Mouse (Mus musculus): ENCODE results near the gene Hist1h2ag. TPM values are rescaled to one million over a fixed set of nuclear protein-coding genes. Genes with fewer than 3 reads are reported as not detected.
"Not testable (repeated sequence)": the region's sequence is repeated elsewhere in the genome, so short reads cannot be mapped to it uniquely, and the experiment has no call there.

The Hist1h2ag gene
- polyA plus RNA-seq, 1 experiment from 2014 or later = 11.2 TPM

DNA sequence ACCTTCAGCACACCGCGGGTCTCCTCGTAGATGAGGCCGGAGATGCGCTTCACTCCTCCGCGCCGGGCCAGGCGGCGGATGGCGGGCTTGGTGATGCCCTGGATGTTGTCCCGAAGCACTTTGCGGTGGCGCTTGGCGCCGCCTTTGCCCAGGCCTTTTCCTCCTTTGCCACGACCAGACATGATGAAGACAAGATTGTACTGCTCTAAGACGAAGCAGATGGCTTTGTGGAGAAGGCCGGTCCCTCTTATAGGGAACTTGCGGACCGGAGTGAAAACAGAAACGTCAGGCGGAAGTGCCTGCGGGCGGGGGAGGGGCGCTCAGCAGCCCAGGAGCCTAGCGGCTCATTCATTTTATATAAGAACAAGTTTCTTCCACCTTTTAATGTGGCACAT is 1.6 kb downstream of the Hist1h2ag start, which contains the start of gene Hist1h4i:
TSS of gene Hist1h4i (minus strand) at position 221 of the 395 bp plus-strand sequence.
- WGBS = under 1% methylated on average over 24 of the region's 27 CpGs
- not testable (repeated sequence) for H3K36me3 ChIP-seq (ENCODE audit: control insufficient read depth, insufficient read depth, low read length); H3K9me3 ChIP-seq (ENCODE audit: control insufficient read depth, low read length); H3K27me3 ChIP-seq (ENCODE audit: control insufficient read depth, insufficient read depth, low read length)
- H3K4me1 ChIP-seq (ENCODE audit: control insufficient read depth in 2 of 2, insufficient read depth in 2 of 2, low read length in 2 of 2) = peaks cover 4 to 28% of the 10 kb centered on the region in 2 experiments; a peak in 3 of 4 replicates
- peak; percentile 63 for ATAC-seq (ENCODE audit: insufficient number of reproducible peaks, insufficient read depth, low FRiP score, low read depth)
- peak within 1 kb of the TSS; percentile 88 to 96 for H3K27ac ChIP-seq (replicated peaks in 1 of 2; ENCODE audit: control insufficient read depth in 1 of 2, insufficient read depth in 1 of 2, low read depth in 2 of 2, low read length in 2 of 2)
- peak within 1 kb of the TSS; percentile 70 for H3K4me2 ChIP-seq (ENCODE audit: low read length)
- H3K4me3 ChIP-seq (ENCODE audit: control insufficient read depth in 1 of 2, insufficient read depth in 1 of 2, low read depth in 1 of 2, low read length in 2 of 2) = peak within 1 kb of the TSS; percentile 41 to 49
- peak within 1 kb of the TSS; percentile 72 for H3K9ac ChIP-seq (ENCODE audit: low read length)

DNA sequence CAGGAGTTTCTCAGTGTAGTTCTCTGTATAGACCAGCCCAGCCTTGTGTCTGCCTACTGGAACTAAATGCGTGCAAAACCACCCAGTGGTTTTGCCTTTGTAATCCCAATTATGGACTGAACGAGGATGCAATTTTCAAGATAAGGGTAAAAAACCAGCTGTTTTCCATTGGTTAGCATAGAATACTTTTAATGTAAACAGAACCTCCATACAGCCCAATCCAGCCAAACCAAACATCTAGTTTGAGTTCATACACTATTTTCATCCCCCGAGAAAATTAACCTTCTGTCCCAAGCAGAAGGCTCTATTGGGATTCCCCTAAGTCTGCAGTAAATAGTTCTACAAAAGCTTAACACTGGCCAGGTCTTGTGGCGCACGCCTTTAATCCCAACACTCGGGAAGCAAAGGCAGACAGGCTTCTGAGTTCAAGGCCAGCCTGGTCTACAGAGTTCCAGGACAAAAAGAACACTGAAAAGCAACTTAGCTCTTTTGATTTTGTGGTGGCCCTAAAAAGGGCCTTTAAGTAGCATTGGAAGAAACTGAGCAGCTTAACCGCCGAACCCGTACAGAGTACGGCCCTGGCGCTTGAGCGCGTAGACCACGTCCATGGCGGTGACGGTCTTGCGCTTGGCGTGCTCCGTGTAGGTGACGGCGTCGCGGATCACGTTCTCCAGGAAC is 2.1 kb downstream of the Hist1h2ag start:
- H3K27ac ChIP-seq (replicated peaks in 1 of 2; ENCODE audit: control insufficient read depth in 1 of 2, insufficient read depth in 1 of 2, low read depth in 2 of 2, low read length in 2 of 2) = peak overlapping the region; percentile 88 to 89
- peaks cover 4 to 28% of the 10 kb centered on the region in 2 experiments; a peak in 3 of 4 replicates for H3K4me1 ChIP-seq (ENCODE audit: control insufficient read depth in 2 of 2, insufficient read depth in 2 of 2, low read length in 2 of 2)
- H3K4me2 ChIP-seq (ENCODE audit: low read length) = peak overlapping the region; percentile 70
- WGBS = 1% methylated on average over 19 of the region's 24 CpGs
- H3K36me3 ChIP-seq (ENCODE audit: control insufficient read depth, insufficient read depth, low read length) = no peaks in the 10 kb centered on the region
- H3K27me3 ChIP-seq (ENCODE audit: control insufficient read depth, insufficient read depth, low read length) = no peaks in the 10 kb centered on the region
- ATAC-seq (ENCODE audit: insufficient number of reproducible peaks, insufficient read depth, low FRiP score, low read depth) = no peak
- H3K9ac ChIP-seq (ENCODE audit: low read length) = peak overlapping the region; percentile 64
- no peaks in the 10 kb centered on the region for H3K9me3 ChIP-seq (ENCODE audit: control insufficient read depth, low read length)
- H3K4me3 ChIP-seq (ENCODE audit: control insufficient read depth in 1 of 2, insufficient read depth in 1 of 2, low read depth in 1 of 2, low read length in 2 of 2) = peak overlapping the region; percentile 41 to 49

DNA sequence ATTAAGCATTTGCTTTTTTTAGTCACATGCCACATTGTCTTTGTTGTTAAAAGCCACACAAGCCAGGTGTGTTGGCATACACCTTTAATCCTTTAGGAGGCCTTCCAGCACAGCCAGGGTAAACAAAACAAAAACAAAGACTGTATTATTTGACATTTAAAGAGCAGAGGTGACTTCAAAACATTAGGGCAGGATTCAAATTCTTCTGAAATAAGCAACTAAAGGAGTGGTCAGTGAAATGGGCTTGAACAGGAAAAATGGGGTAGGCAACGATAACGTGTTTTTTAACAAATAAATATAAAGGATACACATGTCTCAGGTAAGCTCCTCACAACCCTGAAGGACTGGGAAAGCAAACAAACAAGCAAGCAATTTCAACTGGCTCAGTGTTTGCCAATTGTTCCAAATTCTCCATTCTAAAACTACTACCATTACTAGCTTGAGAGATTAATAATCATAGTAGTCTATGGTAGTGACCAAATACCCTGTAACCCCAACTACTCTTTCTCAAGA is 2.7 kb downstream of the Hist1h2ag start:
- H3K4me2 ChIP-seq (ENCODE audit: low read length) = peak overlapping the region; percentile 70
- H3K4me1 ChIP-seq (ENCODE audit: control insufficient read depth in 2 of 2, insufficient read depth in 2 of 2, low read length in 2 of 2) = peaks cover 4 to 28% of the 10 kb centered on the region in 2 experiments; a peak in 3 of 4 replicates
- no peaks in the 10 kb centered on the region for H3K9me3 ChIP-seq (ENCODE audit: control insufficient read depth, low read length)
- H3K4me3 ChIP-seq (ENCODE audit: control insufficient read depth in 1 of 2, insufficient read depth in 1 of 2, low read depth in 1 of 2, low read length in 2 of 2) = peak overlapping the region in 1 of 2 experiments; percentile 41; a peak in 2 of 4 replicates
- H3K36me3 ChIP-seq (ENCODE audit: control insufficient read depth, insufficient read depth, low read length) = no peaks in the 10 kb centered on the region
- no peaks in the 10 kb centered on the region for H3K27me3 ChIP-seq (ENCODE audit: control insufficient read depth, insufficient read depth, low read length)
- WGBS = 17% methylated on average over 2 of the region's 2 CpGs
- no peak for ATAC-seq (ENCODE audit: insufficient number of reproducible peaks, insufficient read depth, low FRiP score, low read depth)
- peak overlapping the region; percentile 64 for H3K9ac ChIP-seq (ENCODE audit: low read length)
- H3K27ac ChIP-seq (replicated peaks in 1 of 2; ENCODE audit: control insufficient read depth in 1 of 2, insufficient read depth in 1 of 2, low read depth in 2 of 2, low read length in 2 of 2) = peak overlapping the region in 1 of 2 experiments; percentile 88; a peak in 2 of 4 replicates

DNA sequence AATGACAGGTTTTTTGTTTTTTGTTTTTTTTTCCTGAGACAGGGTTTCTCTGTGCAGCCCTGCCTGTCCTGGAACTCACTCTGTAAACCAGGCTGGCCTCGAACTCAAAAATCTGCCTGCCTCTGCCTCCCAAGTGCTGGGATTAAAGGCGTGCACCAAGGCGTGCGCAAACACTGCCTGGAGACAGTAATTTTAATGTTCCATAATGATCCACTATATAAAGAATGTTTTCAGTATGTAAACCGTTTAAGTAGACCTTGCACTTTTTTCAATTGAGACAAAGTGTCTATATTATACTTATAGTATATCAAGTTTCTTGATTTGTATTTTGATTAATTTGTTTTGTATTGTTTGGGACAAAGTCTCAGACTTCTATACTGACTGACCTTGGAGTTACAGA is 3.4 kb downstream of the Hist1h2ag start:
- ATAC-seq (ENCODE audit: insufficient number of reproducible peaks, insufficient read depth, low FRiP score, low read depth) = no peak
- 0 out of 2 replicates have a peak overlapping the region, but pooled peaks have one; percentile 70 for H3K4me2 ChIP-seq (ENCODE audit: low read length)
- H3K9ac ChIP-seq (ENCODE audit: low read length) = no peak overlapping the region
- no peaks in the 10 kb centered on the region for H3K9me3 ChIP-seq (ENCODE audit: control insufficient read depth, low read length)
- peaks cover 4 to 34% of the 10 kb centered on the region in 2 experiments; a peak in 3 of 4 replicates for H3K4me1 ChIP-seq (ENCODE audit: control insufficient read depth in 2 of 2, insufficient read depth in 2 of 2, low read length in 2 of 2)
- WGBS = 69% methylated on average over 5 of the region's 5 CpGs
- H3K4me3 ChIP-seq (ENCODE audit: control insufficient read depth in 1 of 2, insufficient read depth in 1 of 2, low read depth in 1 of 2, low read length in 2 of 2) = no peak overlapping the region
- no peak overlapping the region for H3K27ac ChIP-seq (replicated peaks in 1 of 2; ENCODE audit: control insufficient read depth in 1 of 2, insufficient read depth in 1 of 2, low read depth in 2 of 2, low read length in 2 of 2)
- no peaks in the 10 kb centered on the region for H3K27me3 ChIP-seq (ENCODE audit: control insufficient read depth, insufficient read depth, low read length)
- no peaks in the 10 kb centered on the region for H3K36me3 ChIP-seq (ENCODE audit: control insufficient read depth, insufficient read depth, low read length)

DNA sequence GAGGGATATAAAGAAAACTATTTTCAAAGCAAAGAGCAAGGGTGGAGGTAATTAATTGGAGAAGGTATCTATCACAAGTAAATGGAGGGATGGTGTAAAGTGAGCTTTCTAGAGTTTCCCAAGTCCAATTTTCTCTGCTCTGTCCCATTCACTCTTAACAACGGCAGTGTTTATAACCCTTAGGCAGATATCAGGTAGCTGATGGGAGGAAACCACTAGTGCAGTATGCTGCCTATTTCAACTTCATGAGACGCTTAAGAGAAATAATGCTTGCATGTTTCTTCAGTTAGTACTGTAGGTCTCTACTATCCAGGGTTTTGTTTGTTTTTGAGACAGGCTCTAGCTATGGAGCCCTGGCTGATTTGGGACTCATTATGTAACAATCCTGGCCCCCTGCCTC is 5.3 kb downstream of the Hist1h2ag start:
- H3K4me1 ChIP-seq (ENCODE audit: control insufficient read depth in 2 of 2, insufficient read depth in 2 of 2, low read length in 2 of 2) = peaks cover 4 to 30% of the 10 kb centered on the region in 2 experiments; a peak in 3 of 4 replicates
- no peak overlapping the region for H3K4me3 ChIP-seq (ENCODE audit: control insufficient read depth in 1 of 2, insufficient read depth in 1 of 2, low read depth in 1 of 2, low read length in 2 of 2)
- H3K27ac ChIP-seq (replicated peaks in 1 of 2; ENCODE audit: control insufficient read depth in 1 of 2, insufficient read depth in 1 of 2, low read depth in 2 of 2, low read length in 2 of 2) = no peak overlapping the region
- WGBS = 65% methylated on average over 2 of the region's 2 CpGs
- H3K9ac ChIP-seq (ENCODE audit: low read length) = no peak overlapping the region
- no peak for ATAC-seq (ENCODE audit: insufficient number of reproducible peaks, insufficient read depth, low FRiP score, low read depth)
- no peaks in the 10 kb centered on the region for H3K36me3 ChIP-seq (ENCODE audit: control insufficient read depth, insufficient read depth, low read length)
- H3K9me3 ChIP-seq (ENCODE audit: control insufficient read depth, low read length) = no peaks in the 10 kb centered on the region
- no peak overlapping the region for H3K4me2 ChIP-seq (ENCODE audit: low read length)
- no peaks in the 10 kb centered on the region for H3K27me3 ChIP-seq (ENCODE audit: control insufficient read depth, insufficient read depth, low read length)

DNA sequence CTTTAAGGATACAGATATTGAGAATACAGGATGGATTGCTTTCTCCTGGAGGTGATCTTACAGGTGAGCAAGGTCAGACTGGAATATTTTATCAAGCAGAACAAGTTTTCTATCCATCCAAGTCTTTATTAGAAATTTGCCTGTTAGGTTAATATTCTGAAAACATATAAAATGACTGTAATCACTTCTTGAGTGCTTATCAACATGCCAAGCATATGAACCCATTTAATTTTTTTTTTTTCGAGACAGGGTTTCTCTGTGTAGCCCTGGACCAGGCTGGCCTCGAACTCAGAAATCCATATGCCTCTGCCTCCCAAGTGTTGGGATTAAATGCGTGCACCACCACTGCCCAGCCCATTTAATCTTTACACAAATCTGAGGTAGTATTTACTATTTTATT is 5.8 kb downstream of the Hist1h2ag start:
- Histone ChIP-seq H3K9ac (ENCODE audit: low read length) (peak overlapping the region; percentile 70), H3K36me3 (ENCODE audit: control insufficient read depth, insufficient read depth, low read length) (no peaks in the 10 kb centered on the region), H3K9me3 (ENCODE audit: control insufficient read depth, low read length) (no peaks in the 10 kb centered on the region), H3K27me3 (ENCODE audit: control insufficient read depth, insufficient read depth, low read length) (no peaks in the 10 kb centered on the region), H3K27ac (replicated peaks in 1 of 2; ENCODE audit: control insufficient read depth in 1 of 2, insufficient read depth in 1 of 2, low read depth in 2 of 2, low read length in 2 of 2) (peak overlapping the region in 1 of 2 experiments; percentile 70; a peak in 2 of 4 replicates), H3K4me3 (ENCODE audit: control insufficient read depth in 1 of 2, insufficient read depth in 1 of 2, low read depth in 1 of 2, low read length in 2 of 2) (peak overlapping the region in 1 of 2 experiments; percentile 41; a peak in 1 of 4 replicates), H3K4me2 (ENCODE audit: low read length) (peak overlapping the region; percentile 73), H3K4me1 (ENCODE audit: control insufficient read depth in 2 of 2, insufficient read depth in 2 of 2, low read length in 2 of 2) (peaks cover 4 to 27% of the 10 kb centered on the region in 2 experiments; a peak in 3 of 4 replicates)
- ATAC-seq (ENCODE audit: insufficient number of reproducible peaks, insufficient read depth, low FRiP score, low read depth) = no peak
- WGBS = 70% methylated on average over 3 of the region's 3 CpGs

DNA sequence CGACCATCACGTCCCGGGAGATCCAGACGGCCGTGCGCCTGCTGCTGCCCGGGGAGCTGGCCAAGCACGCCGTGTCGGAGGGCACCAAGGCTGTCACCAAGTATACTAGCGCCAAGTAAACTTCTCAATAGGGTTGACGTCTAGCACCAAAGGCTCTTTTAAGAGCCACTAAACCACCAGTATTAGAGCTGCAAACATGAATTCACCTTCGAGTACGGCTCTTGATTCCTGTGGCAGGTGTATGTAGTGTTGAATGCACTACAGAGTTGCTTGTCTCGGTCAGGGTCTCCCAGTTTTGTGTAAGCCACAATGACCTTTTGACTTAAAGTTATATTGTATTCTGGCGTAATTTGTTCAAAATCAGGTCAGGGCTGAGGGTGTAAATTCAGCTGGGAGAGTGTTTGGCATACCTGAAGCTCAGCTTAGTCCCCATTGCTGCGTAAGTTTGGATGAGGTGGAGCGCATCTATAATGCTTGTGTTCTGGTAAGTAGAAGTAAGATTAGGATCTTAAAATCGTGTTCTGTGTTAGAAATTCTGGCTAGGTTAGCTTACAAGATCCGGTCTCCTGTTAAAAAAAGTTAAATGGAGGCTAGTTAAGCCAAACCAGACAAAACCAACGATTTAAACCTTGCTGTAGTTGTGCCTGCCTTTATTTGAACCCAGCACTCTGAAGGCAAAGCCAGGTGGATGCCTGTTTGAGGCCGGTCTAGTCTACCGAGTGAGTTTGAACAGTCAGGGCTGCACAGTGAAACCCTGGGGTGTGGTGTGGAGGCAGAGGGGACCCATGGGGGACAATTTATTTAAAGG is 6.4 kb downstream of the Hist1h2ag start:
- Histone ChIP-seq H3K27me3 (ENCODE audit: control insufficient read depth, insufficient read depth, low read length) (no peaks in the 10 kb centered on the region), H3K4me1 (ENCODE audit: control insufficient read depth in 2 of 2, insufficient read depth in 2 of 2, low read length in 2 of 2) (peaks cover 4 to 25% of the 10 kb centered on the region in 2 experiments; a peak in 3 of 4 replicates), H3K4me3 (ENCODE audit: control insufficient read depth in 1 of 2, insufficient read depth in 1 of 2, low read depth in 1 of 2, low read length in 2 of 2) (peak overlapping the region; percentile 31 to 41), H3K9me3 (ENCODE audit: control insufficient read depth, low read length) (no peaks in the 10 kb centered on the region), H3K36me3 (ENCODE audit: control insufficient read depth, insufficient read depth, low read length) (no peaks in the 10 kb centered on the region), H3K4me2 (ENCODE audit: low read length) (peak overlapping the region; percentile 73), H3K9ac (ENCODE audit: low read length) (peak overlapping the region; percentile 70), H3K27ac (replicated peaks in 1 of 2; ENCODE audit: control insufficient read depth in 1 of 2, insufficient read depth in 1 of 2, low read depth in 2 of 2, low read length in 2 of 2) (peak overlapping the region; percentile 70 to 72)
- no peak; the same call in 1 of the 2 replicates for ATAC-seq (ENCODE audit: insufficient number of reproducible peaks, insufficient read depth, low FRiP score, low read depth)
- WGBS = 7% methylated on average over 17 of the region's 23 CpGs

Data from heart, embryonic 14.5 days (tissue).